Mouse (Mus musculus) cortical plate, adult 2 months (tissue): ENCODE data around the gene Lrp8.

Experiments
- CTCF ChIP-seq: fragments of 200-500 bp; IDR thresholded peaks from 2 replicates; pipeline ENCODE4 v1.5.1; 2011; ENCODE audit warnings: mild to moderate bottlenecking, control low read depth, low read length; ENCODE audit not compliant: insufficient read depth; ENCODE audit errors: extremely low read depth
- POLR2A ChIP-seq: fragments of 200-500 bp; IDR thresholded peaks from 2 replicates; pipeline ENCODE4 v1.6.1; 2011; ENCODE audit warnings: mild to moderate bottlenecking, low read length, control low read depth; ENCODE audit not compliant: insufficient read depth; ENCODE audit errors: extremely low read depth

GRCm38 (mm10) chr4:107906561-107906960 lies 104.5 kb downstream of the Lrp8 start:
- TF ChIP-seq POLR2A, result no peak
- no peak for TF ChIP-seq CTCF
